Mouse (Mus musculus) megakaryocyte, embryonic 14.5 days (primary cell): ENCODE results near the gene Smad9.

Source experiments
- FLI1 ChIP-seq: IDR thresholded peaks from 2 replicates; pipeline ENCODE4 v1.6.1; 2012; ENCODE audit warnings: low read length, inconsistent platforms, mixed read lengths
- GATA1 ChIP-seq: IDR thresholded peaks from 3 replicates; pipeline ENCODE4 v1.6.1; 2012; ENCODE audit warnings: mixed read lengths, low read length, inconsistent platforms, borderline replicate concordance

- TF ChIP-seq GATA1: no peak
- no peak for TF ChIP-seq FLI1
These were observed 38.4 kb downstream of the Smad9 start for GRCm38 (mm10) chr3:54793762-54794161.
